Mouse (Mus musculus) stomach, embryonic 15.5 days (tissue): ENCODE data around the gene Nol4l. TPM values are rescaled to one million over a fixed set of nuclear protein-coding genes. Genes with fewer than 3 reads are reported as not detected.
A peak's percentile ranks its signal among the peaks of the same experiment; 100 is the strongest.

Experiments
- ATAC-seq: fragments of 200-750 bp; cut with Nextera tagmentation; 2 replicates; pipeline ENCODE4 v1.8.0; 2017; ENCODE audit warnings: low read depth, moderate number of reproducible peaks, moderate TSS enrichment; ENCODE audit not compliant: insufficient read depth, low FRiP score
- H3K27ac ChIP-seq: fragments of 300-500 bp; sonication (generic); 2 replicates; pipeline ENCODE4 v1.5.1; 2015; ENCODE audit warnings: mild to moderate bottlenecking, inconsistent platforms
- H3K27me3 ChIP-seq: fragments of 300-500 bp; sonication (generic); replicated peaks from 2 replicates; pipeline ENCODE4 v1.6.1; 2015; ENCODE audit warnings: inconsistent platforms
- H3K36me3 ChIP-seq: fragments of 300-500 bp; sonication (generic); 2 replicates; pipeline ENCODE4 v1.6.1; 2015; ENCODE audit warnings: inconsistent platforms
- H3K4me1 ChIP-seq: fragments of 300-500 bp; sonication (generic); 2 replicates; pipeline ENCODE4 v1.6.1; 2015; ENCODE audit warnings: inconsistent platforms
- H3K4me2 ChIP-seq: fragments of 300-500 bp; sonication (generic); 2 replicates; pipeline ENCODE4 v1.6.1; 2015; ENCODE audit warnings: mild to moderate bottlenecking, inconsistent platforms
- H3K4me3 ChIP-seq: fragments of 300-500 bp; sonication (generic); replicated peaks from 2 replicates; pipeline ENCODE4 v1.5.1; 2015; ENCODE audit warnings: inconsistent platforms
- H3K9ac ChIP-seq: fragments of 300-500 bp; sonication (generic); 2 replicates; pipeline ENCODE4 v1.6.1; 2015; ENCODE audit warnings: inconsistent platforms
- H3K9me3 ChIP-seq: fragments of 300-500 bp; sonication (generic); 2 replicates; pipeline ENCODE4 v1.6.1; 2016; ENCODE audit warnings: inconsistent platforms
- WGBS: fragments of 180-500 bp; shearing (Covaris S2); methylation state at CpG from one replicate; pipeline ENCODE4 v1.1.7; 2015; 5-methylcytosine and 5-hydroxymethylcytosine counted together
- polyA plus RNA-seq: library from polyadenylated mRNA; unstranded; fragments of >200 nt; fragmentation: Nextera tagmentation; extraction: Ambion mirVana; gene quantifications from 2 replicates; pipeline ENCODE4 v1.2.1, GENCODE M21; 2015

Gene Nol4l
- polyA plus RNA-seq, 1 experiment from 2014 or later = 14.3 TPM

DNA sequence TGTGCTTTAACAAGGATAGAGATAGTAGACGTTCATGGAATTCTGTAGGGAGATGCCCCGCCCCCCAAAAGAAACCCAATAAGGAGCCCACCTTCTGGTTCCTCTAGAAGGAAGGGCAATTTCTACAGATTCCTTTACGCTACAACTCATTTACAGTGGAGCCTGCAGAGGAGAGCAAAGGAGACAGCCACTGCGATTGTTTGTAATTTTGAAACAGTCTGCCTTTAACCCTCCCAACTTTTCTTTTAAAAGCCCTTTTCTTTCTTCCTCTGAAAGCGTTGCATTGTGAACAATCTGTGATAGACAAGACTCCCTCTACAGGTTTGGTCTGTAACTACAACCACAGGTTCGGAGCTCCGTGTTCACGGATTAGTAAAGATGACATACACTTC is 83.8 kb downstream of the Nol4l start:
- Histone ChIP-seq H3K4me1 (peaks cover 21% of the 10 kb centered on the region), H3K27me3 (no peaks in the 10 kb centered on the region), H3K27ac (peak overlapping the region; percentile 97), H3K36me3 (no peaks in the 10 kb centered on the region), H3K4me3 (peak overlapping the region; percentile 93), H3K9me3 (no peaks in the 10 kb centered on the region), H3K4me2 (peak overlapping the region; percentile 89), H3K9ac (no peak overlapping the region)
- 2% methylated on average over 8 of the region's 8 CpGs for WGBS
- ATAC-seq = no peak

DNA sequence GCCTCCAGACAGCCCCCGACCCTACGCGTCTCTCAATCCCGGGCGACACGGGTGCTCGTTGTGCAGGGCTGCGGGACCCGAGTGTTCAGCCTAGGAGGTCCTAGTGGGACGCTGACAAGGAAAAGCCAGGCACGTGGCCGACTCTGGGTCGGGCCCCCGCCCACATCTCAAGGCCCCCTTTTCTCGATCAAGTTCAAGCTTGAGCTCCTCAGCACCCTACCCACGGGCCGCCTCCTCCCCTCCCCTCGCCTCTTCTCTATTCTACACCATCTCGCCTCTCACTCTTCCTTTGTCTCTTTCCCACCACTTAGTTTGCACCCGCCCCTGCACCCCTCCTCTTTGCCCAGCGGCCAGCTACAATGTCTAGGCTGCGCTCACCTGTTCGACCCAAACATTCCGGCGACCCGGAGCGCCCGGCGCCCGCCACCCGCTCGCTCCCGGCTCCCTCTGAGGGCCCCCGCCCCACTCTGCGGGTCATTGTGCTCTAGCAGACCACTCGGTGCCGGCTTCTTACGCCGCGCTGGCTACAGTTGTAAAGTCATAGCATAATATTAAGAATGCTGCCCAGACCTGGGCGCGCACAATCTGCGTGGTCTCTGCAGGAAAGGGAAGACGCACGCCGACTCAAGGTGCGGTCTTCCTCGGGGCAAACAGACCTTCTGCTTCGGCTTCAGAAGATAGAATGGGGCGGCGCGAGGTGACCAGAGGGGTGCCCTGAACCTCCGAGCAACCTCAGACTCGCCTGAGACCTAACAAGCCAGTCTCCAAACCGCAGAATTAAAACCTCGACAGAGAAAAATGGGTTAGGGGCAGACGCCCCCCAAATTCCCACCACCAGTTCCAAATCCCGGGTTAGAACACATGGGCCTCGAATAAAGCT is 84.4 kb downstream of the Nol4l start:
- Histone ChIP-seq H3K4me3 (peak overlapping the region; percentile 93), H3K4me1 (peaks cover 26% of the 10 kb centered on the region), H3K4me2 (peak overlapping the region; percentile 89), H3K27me3 (no peaks in the 10 kb centered on the region), H3K36me3 (no peaks in the 10 kb centered on the region), H3K9me3 (no peaks in the 10 kb centered on the region), H3K27ac (peak overlapping the region; percentile 97), H3K9ac (peak overlapping the region; percentile 29)
- WGBS = under 1% methylated on average over 55 of the region's 59 CpGs
- peak; percentile 28 for ATAC-seq

DNA sequence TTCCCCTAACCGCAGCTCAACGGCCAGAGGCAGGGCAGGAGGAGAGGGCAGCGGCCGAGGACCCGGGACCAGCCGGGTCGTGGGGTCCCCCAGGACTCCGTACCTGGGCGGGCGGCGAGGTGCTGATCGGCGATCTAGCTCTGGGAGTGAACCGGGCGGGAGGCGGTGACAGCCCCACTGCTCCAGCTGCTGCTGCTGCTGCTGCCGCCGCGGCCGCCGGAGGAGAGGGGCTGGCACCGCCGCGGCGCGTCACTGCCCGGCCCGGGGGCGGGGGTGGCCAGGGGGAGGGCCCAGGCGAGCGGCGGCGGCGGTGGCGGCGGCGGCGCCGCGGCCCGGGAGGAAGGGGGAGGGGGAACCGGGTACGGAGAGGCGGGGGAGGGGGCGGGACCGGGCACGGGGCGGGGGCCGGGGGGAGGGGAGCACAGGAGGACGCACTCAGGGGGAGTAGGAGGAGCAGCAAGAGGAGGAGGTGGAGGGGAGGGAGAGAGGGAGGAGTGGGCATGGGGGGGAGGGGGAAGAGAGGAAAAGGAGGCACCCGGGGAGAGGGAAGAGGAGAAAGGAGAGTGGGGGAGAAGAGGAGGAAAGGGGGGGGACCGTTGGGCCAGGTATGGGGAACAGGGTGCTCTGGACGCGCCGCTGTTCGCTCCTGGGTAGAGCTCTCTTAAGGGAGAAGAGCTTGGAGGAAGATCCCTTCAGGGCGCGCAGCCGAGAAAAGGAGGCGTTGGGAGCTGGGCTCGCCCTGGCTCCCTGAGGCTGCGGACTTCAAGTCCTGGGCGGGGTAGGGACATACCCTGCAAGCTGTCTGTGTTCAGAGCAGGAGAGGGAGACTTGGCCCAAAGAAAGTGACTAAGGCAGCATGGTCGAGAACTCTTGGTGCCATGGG is 85.3 kb downstream of the Nol4l start:
- Histone ChIP-seq H3K4me2 (peak overlapping the region; percentile 89), H3K36me3 (no peaks in the 10 kb centered on the region), H3K27me3 (no peaks in the 10 kb centered on the region), H3K4me1 (peaks cover 26% of the 10 kb centered on the region), H3K4me3 (peak overlapping the region; percentile 93), H3K9me3 (no peaks in the 10 kb centered on the region), H3K27ac (peak overlapping the region; percentile 97), H3K9ac (peak overlapping the region; percentile 76)
- ATAC-seq = peak; percentile 61
- WGBS = 0% methylated on average over 33 of the region's 64 CpGs

DNA sequence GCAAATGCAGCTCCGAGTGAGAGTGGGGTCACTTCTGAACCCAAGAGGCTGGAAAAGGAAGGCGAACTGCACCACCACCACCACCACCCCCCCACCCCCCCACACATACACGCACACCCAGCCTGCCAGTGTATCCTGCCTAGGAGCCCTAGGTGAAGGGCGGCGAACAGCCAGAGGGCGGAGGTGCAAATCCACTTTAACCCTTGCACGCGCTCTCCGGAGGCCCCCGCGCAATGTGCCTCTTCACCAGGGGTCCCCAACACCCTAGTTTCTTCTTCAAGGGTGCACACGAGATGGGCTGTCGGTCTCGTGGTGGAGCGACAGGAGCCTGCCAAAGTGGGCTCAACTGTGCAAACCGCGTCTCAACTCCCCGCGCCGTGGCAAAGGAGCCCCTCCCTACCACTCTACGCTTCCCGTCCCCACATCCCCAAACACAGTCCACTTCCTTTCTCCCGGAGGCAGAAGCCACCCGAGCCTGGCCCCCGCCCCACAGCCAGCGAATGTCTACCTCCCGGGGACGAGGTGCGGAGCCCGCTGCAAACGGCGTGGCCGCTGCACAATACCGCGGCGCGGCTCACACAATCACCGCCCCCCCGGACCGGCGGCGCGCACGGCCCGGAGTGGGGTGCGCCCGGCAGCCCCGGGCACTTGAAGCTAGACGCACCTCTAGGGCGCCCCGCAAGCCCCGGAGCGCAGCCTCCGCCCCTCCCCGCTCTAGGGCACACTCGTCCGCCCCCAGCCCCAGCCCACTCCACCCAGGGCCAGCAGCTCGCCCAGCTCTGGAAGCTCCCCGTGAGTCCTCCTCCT is 86.1 kb downstream of the Nol4l start:
- WGBS = under 1% methylated on average over 57 of the region's 59 CpGs
- Histone ChIP-seq H3K36me3 (no peaks in the 10 kb centered on the region), H3K9me3 (no peaks in the 10 kb centered on the region), H3K4me3 (peak overlapping the region; percentile 93), H3K4me2 (peak overlapping the region; percentile 89), H3K27me3 (no peaks in the 10 kb centered on the region), H3K9ac (peak overlapping the region; percentile 76), H3K4me1 (peaks cover 26% of the 10 kb centered on the region), H3K27ac (peak overlapping the region; percentile 97)
- peak; percentile 23 for ATAC-seq

DNA sequence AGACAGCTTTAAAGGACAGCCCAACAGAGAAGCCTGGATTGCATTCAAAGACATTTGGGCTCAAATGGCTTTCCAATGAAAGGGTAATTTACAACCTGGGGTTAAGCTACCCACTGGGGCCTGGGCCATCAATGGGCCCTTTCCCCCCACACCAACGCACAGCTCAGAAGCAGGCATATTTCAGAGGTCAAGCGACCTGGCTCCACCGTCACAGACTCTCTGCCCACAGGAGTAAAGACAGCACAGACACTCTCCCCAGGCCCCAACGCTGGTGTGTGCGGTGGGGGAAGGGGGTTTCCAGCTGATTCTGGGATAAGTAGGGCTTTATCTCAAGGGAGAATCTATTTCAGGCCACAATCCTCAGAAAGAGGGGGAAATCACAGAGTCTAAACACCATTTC is 87.1 kb downstream of the Nol4l start:
- H3K4me1 ChIP-seq = peaks cover 34% of the 10 kb centered on the region
- no peaks in the 10 kb centered on the region for H3K9me3 ChIP-seq
- no peaks in the 10 kb centered on the region for H3K27me3 ChIP-seq
- no peak for ATAC-seq
- no peaks in the 10 kb centered on the region for H3K36me3 ChIP-seq
- 24% methylated on average over 5 of the region's 5 CpGs for WGBS
- H3K4me3 ChIP-seq = peak overlapping the region; percentile 93
- peak overlapping the region; percentile 97; the same call in 1 of the 2 replicates for H3K27ac ChIP-seq
- H3K4me2 ChIP-seq = peak overlapping the region; percentile 89
- peak overlapping the region; percentile 76; the same call in 1 of the 2 replicates for H3K9ac ChIP-seq

DNA sequence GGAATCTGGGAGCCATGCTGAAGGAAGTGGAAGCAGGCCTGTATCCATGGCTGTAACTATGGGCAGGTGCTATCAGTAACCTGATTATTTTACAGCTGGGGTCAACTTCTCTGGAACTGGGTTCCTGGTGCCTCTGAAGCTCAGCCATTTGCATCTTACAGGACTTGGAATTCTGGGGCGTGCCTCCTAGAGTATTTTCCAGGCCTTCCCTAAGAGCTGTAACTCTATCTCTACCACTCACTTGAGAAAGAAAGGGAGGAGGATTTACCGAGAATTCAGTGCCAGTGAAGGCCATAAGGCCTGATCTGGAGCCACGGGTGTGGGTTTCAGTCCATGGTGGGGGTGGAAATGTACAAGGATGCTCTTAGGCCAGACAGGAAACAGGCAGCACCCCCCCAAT is 88.5 kb downstream of the Nol4l start:
- 31% methylated on average over 3 of the region's 3 CpGs for WGBS
- no peak for ATAC-seq
- H3K4me2 ChIP-seq = peak overlapping the region; percentile 89

DNA sequence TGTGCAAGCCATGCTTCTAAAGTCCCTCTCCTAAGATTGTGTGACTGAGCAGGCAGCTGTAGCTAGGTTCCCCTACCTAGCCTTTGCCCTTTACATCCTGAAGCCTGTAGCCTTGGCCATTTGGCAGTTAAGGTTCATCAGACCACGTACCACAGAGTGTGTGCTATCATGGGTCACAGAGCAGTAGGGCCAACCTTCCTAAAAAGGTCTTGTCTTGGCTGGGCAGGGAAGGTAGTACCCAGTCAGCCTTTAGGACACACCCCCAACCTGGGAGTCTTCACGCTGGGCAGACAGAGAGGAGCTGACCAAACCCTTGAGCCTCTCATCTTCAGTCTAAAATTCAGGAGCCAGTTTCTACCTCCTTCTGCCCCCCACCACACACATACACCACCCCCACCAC is 89.0 kb downstream of the Nol4l start:
- no peak for ATAC-seq
- Histone ChIP-seq H3K4me2 (peak overlapping the region; percentile 89), H3K9me3 (no peaks in the 10 kb centered on the region), H3K4me3 (no peak overlapping the region), H3K27ac (peak overlapping the region; percentile 97), H3K27me3 (no peaks in the 10 kb centered on the region), H3K9ac (no peak overlapping the region), H3K4me1 (peaks cover 53% of the 10 kb centered on the region), H3K36me3 (no peaks in the 10 kb centered on the region)
- WGBS = 49% methylated on average over 2 of the region's 2 CpGs

More for the DNA sequence above, 88.5 kb downstream of the Nol4l start:
- H3K9ac ChIP-seq = no peak overlapping the region
- peaks cover 49% of the 10 kb centered on the region for H3K4me1 ChIP-seq
- no peaks in the 10 kb centered on the region for H3K9me3 ChIP-seq
- H3K27me3 ChIP-seq = no peaks in the 10 kb centered on the region
- H3K36me3 ChIP-seq = no peaks in the 10 kb centered on the region
- H3K4me3 ChIP-seq = no peak overlapping the region
- peak overlapping the region; percentile 97 for H3K27ac ChIP-seq

DNA sequence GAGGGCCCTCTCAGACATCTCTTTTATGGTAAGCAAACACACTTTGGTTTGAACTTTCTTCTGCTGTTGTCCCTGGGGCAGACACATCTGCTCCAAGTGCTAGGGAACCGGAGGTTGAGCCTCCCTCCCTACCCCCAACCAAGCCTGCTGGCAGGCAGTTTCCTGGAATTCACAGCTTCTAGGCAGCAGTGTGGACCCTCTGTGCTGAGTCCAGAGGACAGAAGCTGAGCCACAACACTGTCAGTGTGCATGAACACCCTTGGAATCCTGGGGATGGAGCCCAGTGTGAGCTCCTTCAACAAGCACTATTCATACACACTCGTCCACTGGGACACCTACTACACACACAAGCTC is 92.5 kb downstream of the Nol4l start:
- no peaks in the 10 kb centered on the region for H3K36me3 ChIP-seq
- no peaks in the 10 kb centered on the region for H3K9me3 ChIP-seq
- ATAC-seq = no peak
- peak overlapping the region; percentile 66 for H3K27ac ChIP-seq
- peak overlapping the region; percentile 4 for H3K4me2 ChIP-seq
- peaks cover 79% of the 10 kb centered on the region for H3K4me1 ChIP-seq
- no peaks in the 10 kb centered on the region for H3K27me3 ChIP-seq
- H3K4me3 ChIP-seq = no peak overlapping the region
- no peak overlapping the region for H3K9ac ChIP-seq
- WGBS = 31% methylated on average over 2 of the region's 2 CpGs

DNA sequence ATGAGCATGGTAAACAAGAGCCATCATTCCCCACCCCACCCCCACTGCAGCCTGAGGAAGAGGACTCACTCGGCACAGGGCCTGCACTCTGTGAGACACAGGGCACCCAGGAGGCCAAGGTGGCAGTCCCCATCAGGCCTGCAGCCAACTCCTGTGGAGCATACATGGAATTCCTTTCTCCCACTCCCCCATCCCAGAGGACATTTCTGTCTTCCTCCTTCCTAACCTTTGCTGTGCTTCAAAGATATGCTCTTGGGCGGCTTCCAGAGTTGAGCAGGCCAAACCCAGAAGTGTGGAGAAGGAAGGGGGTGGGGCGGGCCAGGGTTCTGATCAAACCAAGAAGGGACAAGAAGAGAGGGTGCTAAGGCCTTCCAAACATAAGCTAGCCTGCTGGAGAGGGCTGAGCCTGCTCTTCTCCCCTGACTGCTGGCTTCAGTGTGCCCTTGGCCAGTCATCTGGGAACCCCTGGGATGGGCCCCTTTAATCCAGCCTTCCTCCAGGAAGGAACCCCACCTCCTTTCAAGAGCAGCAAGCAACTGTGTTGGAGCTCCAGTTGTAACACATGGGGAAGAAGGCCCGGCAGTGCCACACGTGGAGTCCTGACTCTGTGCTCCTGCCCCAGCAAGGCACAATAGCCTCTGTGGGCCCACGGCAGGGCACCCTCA is 93.0 kb downstream of the Nol4l start:
- Histone ChIP-seq H3K27me3 (no peaks in the 10 kb centered on the region), H3K27ac (peak overlapping the region; percentile 66), H3K9ac (0 out of 2 replicates have a peak overlapping the region, but pooled peaks have one; percentile 11), H3K36me3 (no peaks in the 10 kb centered on the region), H3K9me3 (no peaks in the 10 kb centered on the region), H3K4me3 (no peak overlapping the region), H3K4me2 (peak overlapping the region; percentile 4), H3K4me1 (peaks cover 74% of the 10 kb centered on the region)
- WGBS = 10% methylated on average over 6 of the region's 6 CpGs
- peak; percentile 20; the same call in 1 of the 2 replicates for ATAC-seq

DNA sequence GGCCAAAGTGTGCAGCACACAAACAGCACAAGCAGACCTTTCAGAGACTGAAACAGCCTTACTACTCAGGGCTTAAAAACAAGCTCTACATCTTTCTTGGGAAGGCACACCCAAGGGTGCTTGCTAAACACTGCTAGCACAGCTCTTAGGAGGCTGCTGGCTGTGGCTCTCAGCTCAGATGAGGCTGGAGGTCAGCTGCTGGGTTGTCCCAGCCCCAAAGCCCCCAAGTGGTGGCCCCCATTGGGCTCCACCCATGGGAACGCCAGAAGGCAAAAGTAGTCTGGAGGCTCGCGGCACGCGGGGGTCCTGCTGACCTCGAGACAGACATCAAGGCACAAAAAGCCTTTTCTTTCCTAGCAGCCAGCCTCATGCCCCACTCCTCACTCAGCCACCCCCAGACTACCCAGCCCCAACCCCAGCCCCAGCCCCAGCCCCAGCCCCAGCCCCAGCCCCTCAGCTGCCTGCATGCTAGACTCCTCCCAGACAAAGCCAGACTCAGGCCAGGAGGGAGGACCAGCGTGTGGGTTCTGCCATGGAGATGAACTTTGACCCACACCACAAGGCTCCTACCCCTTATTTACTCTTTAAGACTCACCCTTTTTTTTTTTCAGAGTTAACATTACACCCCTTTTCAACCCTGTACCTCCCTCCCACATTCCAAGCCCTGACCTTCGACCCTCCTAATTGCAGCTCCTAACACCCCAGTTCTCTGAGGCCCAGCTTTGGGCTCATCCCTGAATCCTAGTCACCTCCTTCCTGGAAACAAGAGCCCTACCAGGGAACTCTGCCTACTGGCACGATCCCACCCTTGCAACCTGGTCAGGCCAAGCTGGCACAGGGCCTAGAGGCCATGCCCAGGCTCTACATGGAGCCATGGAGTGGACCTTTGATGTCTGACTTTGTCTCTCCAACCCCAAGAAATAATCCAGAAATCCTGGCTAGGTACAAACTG is 94.6 kb downstream of the Nol4l start:
- Histone ChIP-seq H3K4me2 (peak overlapping the region; percentile 23), H3K27ac (peak overlapping the region; percentile 66), H3K4me3 (no peak overlapping the region), H3K9ac (no peak overlapping the region), H3K4me1 (peaks cover 66% of the 10 kb centered on the region), H3K9me3 (no peaks in the 10 kb centered on the region), H3K36me3 (0 out of 2 replicates have a peak, but pooled peaks cover 3% of the 10 kb centered on the region), H3K27me3 (no peaks in the 10 kb centered on the region)
- ATAC-seq = peak; percentile 59
- WGBS = 26% methylated on average over 9 of the region's 9 CpGs
